21 mouse cellular contexts compared by ENCODE assay signal in the genomic region with DNA sequence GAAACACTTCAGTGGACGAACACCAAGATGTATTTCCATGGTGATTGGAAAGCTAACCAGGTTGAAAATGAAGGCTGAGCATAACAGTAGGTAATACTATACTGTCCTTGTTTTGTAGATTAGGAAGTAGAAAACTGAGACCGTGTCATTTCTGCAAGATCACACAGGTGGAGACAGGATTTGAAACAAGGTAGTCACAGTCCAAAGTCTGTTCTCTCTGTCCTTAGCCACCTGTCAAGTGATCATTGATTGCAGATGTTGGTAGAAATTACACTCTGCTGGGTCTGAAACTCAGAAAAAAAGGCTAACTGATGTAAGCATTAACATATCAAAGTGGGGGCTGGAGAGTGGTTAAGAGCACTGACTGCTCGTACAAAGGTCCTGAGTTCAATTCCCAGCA.
"Had no signal": no experiment of that assay in that cellular context is flagged by ENCODE, and none has a peak within 500 bp of the region (broad histone marks: within the 10 kb centered on the region; RNA-seq: fewer than 3 reads in every experiment).

No protein-coding gene starts in this region.

- H3K9ac ChIP-seq: lung, embryonic 15.5 days; midbrain, embryonic 12.5 days; neural tube, embryonic 13.5 days; neural tube, embryonic 15.5 days had no signal

- H3K27ac ChIP-seq: lung, embryonic 15.5 days; macrophage; midbrain, embryonic 12.5 days; neural tube, embryonic 13.5 days; neural tube, embryonic 15.5 days had no signal

- H3K4me1 ChIP-seq: lung, embryonic 15.5 days; megakaryocyte, embryonic 14.5 days; midbrain, embryonic 12.5 days; neural tube, embryonic 13.5 days; neural tube, embryonic 15.5 days had no signal

- H3K36me3 ChIP-seq: lung, embryonic 15.5 days; midbrain, embryonic 12.5 days; neural tube, embryonic 13.5 days; neural tube, embryonic 15.5 days had no signal

- H3K4me3 ChIP-seq: lung, embryonic 15.5 days; megakaryocyte, embryonic 14.5 days; midbrain, embryonic 12.5 days; myocyte; neural tube, embryonic 13.5 days; neural tube, embryonic 15.5 days had no signal

- ATAC-seq: lung, postnatal 0 days; midbrain, embryonic 16.5 days had no signal

- DNase-seq: lung, adult 2 months; lung, postnatal 14 days; lung, postnatal 36 days; midbrain, embryonic 14.5 days; retina, postnatal 1 day; right cerebral cortex, adult 18-20 months; right cerebral cortex, postnatal 25 days; right cerebral cortex, postnatal 4 days; spleen, adult 18-20 months; thymus, adult 18-20 months; thymus, postnatal 14 days; thymus, postnatal 36 days had no signal

- H3K4me2 ChIP-seq: lung, embryonic 15.5 days; midbrain, embryonic 12.5 days; neural tube, embryonic 13.5 days; neural tube, embryonic 15.5 days had no signal

- H3K9me3 ChIP-seq: lung, embryonic 15.5 days; megakaryocyte, embryonic 14.5 days; midbrain, embryonic 12.5 days; neural tube, embryonic 13.5 days; neural tube, embryonic 15.5 days had no signal

- H3K27me3 ChIP-seq: lung, embryonic 15.5 days; megakaryocyte, embryonic 14.5 days; midbrain, embryonic 12.5 days; neural tube, embryonic 13.5 days; neural tube, embryonic 15.5 days had no signal
